Mouse (Mus musculus) thymus, postnatal 25 days (tissue): ENCODE data around the gene Atpif1.
A peak's percentile ranks its signal among the peaks of the same experiment; 100 is the strongest.
"Not testable (repeated sequence)": the region's sequence is repeated elsewhere in the genome, so short reads cannot be mapped to it uniquely, and the experiment has no call there.

ENCODE experiments used
- DNase-seq: peaks from one replicate; pipeline ENCODE4 v3.0.0; 2022

Gene Atpif1

GRCm38 (mm10) chr4:132532981-132533916 is at the start of gene Atpif1:
Gene Atpif1, minus strand, starts transcription at chr4:132533659.
- DNase-seq = peak; percentile 87

- DNase-seq = no peak
Measured at GRCm38 (mm10) chr4:132574809-132575347, 41.4 kb upstream of the Atpif1 start.

- no peak for DNase-seq
Measured at GRCm38 (mm10) chr4:132573327-132573726, 39.9 kb upstream of the Atpif1 start.

GRCm38 (mm10) chr4:132571190-132571589 is 37.7 kb upstream of the Atpif1 start:
- DNase-seq = no peak

- no peak for DNase-seq
Measured at GRCm38 (mm10) chr4:132569115-132569514, 35.7 kb upstream of the Atpif1 start.

GRCm38 (mm10) chr4:132567361-132567779 is 33.9 kb upstream of the Atpif1 start:
- no peak for DNase-seq

- DNase-seq = no peak
Measured at GRCm38 (mm10) chr4:132565089-132565747, 31.8 kb upstream of the Atpif1 start.

- no peak for DNase-seq
Measured at GRCm38 (mm10) chr4:132563965-132564364, 30.5 kb upstream of the Atpif1 start, which contains the start of gene Ptafr. Gene Ptafr, plus strand, starts transcription at chr4:132564067.

- no peak for DNase-seq
Measured at GRCm38 (mm10) chr4:132563261-132563660, 29.8 kb upstream of the Atpif1 start.

GRCm38 (mm10) chr4:132555550-132555949 is 22.1 kb upstream of the Atpif1 start:
- not testable (repeated sequence) for DNase-seq

- DNase-seq = no peak
Measured at GRCm38 (mm10) chr4:132554653-132555052, 21.2 kb upstream of the Atpif1 start.

GRCm38 (mm10) chr4:132554221-132554620 is 20.8 kb upstream of the Atpif1 start:
- no peak for DNase-seq

GRCm38 (mm10) chr4:132545851-132546250 is 12.4 kb upstream of the Atpif1 start:
- peak; percentile 62 for DNase-seq

GRCm38 (mm10) chr4:132542724-132543123 is 9.3 kb upstream of the Atpif1 start:
- DNase-seq = no peak

- DNase-seq = no peak
Measured at GRCm38 (mm10) chr4:132541413-132541812, 8.0 kb upstream of the Atpif1 start.

- no peak for DNase-seq
Measured at GRCm38 (mm10) chr4:132539481-132539880, 6.0 kb upstream of the Atpif1 start.

- peak; percentile 95 for DNase-seq
Measured at GRCm38 (mm10) chr4:132535406-132536121, 2.1 kb upstream of the Atpif1 start, which contains the start of gene Dnajc8. Gene Dnajc8, plus strand, starts transcription at chr4:132535550.

- DNase-seq = no peak
Measured at GRCm38 (mm10) chr4:132532496-132532895, 963 bp downstream of the Atpif1 start.

GRCm38 (mm10) chr4:132530033-132530804 is 3.2 kb downstream of the Atpif1 start:
- DNase-seq = no peak

- DNase-seq = no peak
Measured at GRCm38 (mm10) chr4:132529344-132529743, 4.1 kb downstream of the Atpif1 start.

- no peak for DNase-seq
Measured at GRCm38 (mm10) chr4:132527917-132528522, 5.4 kb downstream of the Atpif1 start.
